Mouse (Mus musculus): ENCODE measurements at regions not wholly inside any gene's neighbourhood (a gene's known extent, or its start where the extent isn't known, plus 50 kb on each side); places are given as distances from the start of the nearest gene placed in this dataset.

- no peak for TF ChIP-seq E2F4 (IDR thresholded peaks at IDR 0.05; ENCODE audit: insufficient replicate concordance, low read depth, low read length)
- Histone ChIP-seq H3K36me3 (replicated peaks in 1 of 2; ENCODE audit: control insufficient read depth in 1 of 2, insufficient read depth in 1 of 2, low read length in 1 of 2) (no peaks in the 10 kb centered on the region), H3K9ac (ENCODE audit: insufficient read depth, low read depth) (no peak overlapping the region), H3K27ac (ENCODE audit: insufficient read depth, low read depth) (no peak overlapping the region), H3K4me1 (ENCODE audit: control insufficient read depth in 1 of 2, insufficient read depth in 2 of 2) (no peaks in the 10 kb centered on the region), H3K27me3 (replicated peaks) (no peaks in the 10 kb centered on the region), H3K79me2 (replicated peaks; ENCODE audit: control insufficient read depth, extremely low read depth, insufficient read depth, poor library complexity, severe bottlenecking) (no peaks in the 10 kb centered on the region), H3K4me3 (replicated peaks in 1 of 3; ENCODE audit: low read depth in 2 of 3, low read length in 2 of 3, poor library complexity in 1 of 3) (no peak overlapping the region), H3K4me2 (ENCODE audit: insufficient read depth, low read depth, poor library complexity, severe bottlenecking) (no peak overlapping the region), H3K9me3 (replicated peaks; ENCODE audit: low read length) (peaks cover 38% of the 10 kb centered on the region)
- dilution Hi-C loops (cut with MboI; ENCODE audit: extremely low pct_ligation_motif_present, extremely low pct_unique_long_range_greater_than_20kb, low sequenced_read_pairs) (no loop called here), in situ Hi-C loops (cut with MboI; ENCODE audit: low pct_ligation_motif_present, low pct_unique_long_range_greater_than_20kb, low sequenced_read_pairs) (no loop called here)
- DNase-seq (ENCODE audit: extremely low read depth) = no peak
Measured at GRCm38 (mm10) chr15:28758736-28759135, 555.2 kb downstream of the Dnah5 start.
